Mouse (Mus musculus) midbrain, postnatal 0 days (tissue): ENCODE data around the gene Rec114. TPM values are rescaled to one million over a fixed set of nuclear protein-coding genes. Genes with fewer than 3 reads are reported as not detected.

ENCODE experiments used
- ATAC-seq: fragments of 200-750 bp; cut with Nextera tagmentation; 2 replicates; pipeline ENCODE4 v1.8.0; 2017; ENCODE audit warnings: moderate number of reproducible peaks, mild to moderate bottlenecking, moderate TSS enrichment, moderate library complexity; ENCODE audit not compliant: low FRiP score
- DNase-seq: peaks from one replicate; pipeline ENCODE4 v3.0.0-alpha.2; 2015; ENCODE audit warnings: low spot score
- H3K27ac ChIP-seq: fragments of 300-500 bp; sonication (generic); 2 replicates; pipeline ENCODE4 v1.5.1; 2014; ENCODE audit warnings: low read depth, mild to moderate bottlenecking, low read length, mixed read lengths
- H3K27me3 ChIP-seq: fragments of 300-500 bp; sonication (generic); 2 replicates; pipeline ENCODE4 v1.6.1; 2014; ENCODE audit warnings: low read length, control low read depth, mixed read lengths; ENCODE audit not compliant: insufficient read depth
- H3K36me3 ChIP-seq: fragments of 300-500 bp; sonication (generic); 2 replicates; pipeline ENCODE4 v1.6.1; 2014; ENCODE audit warnings: low read length, control low read depth, mixed read lengths; ENCODE audit not compliant: insufficient read depth
- H3K4me1 ChIP-seq: fragments of 300-500 bp; sonication (generic); 2 replicates; pipeline ENCODE4 v1.6.1; 2014; ENCODE audit warnings: mild to moderate bottlenecking, control low read depth, antibody characterized with exemption, low read length, mixed read lengths; ENCODE audit not compliant: insufficient read depth
- H3K4me2 ChIP-seq: fragments of 300-500 bp; sonication (generic); 2 replicates; pipeline ENCODE4 v1.6.1; 2014; ENCODE audit warnings: low read depth, mild to moderate bottlenecking, low read length, mixed read lengths; ENCODE audit not compliant: poor library complexity, severe bottlenecking
- H3K4me3 ChIP-seq: fragments of 300-500 bp; sonication (generic); 2 replicates; pipeline ENCODE4 v1.5.1; 2014; ENCODE audit warnings: low read depth, mild to moderate bottlenecking, low read length, moderate library complexity
- H3K9ac ChIP-seq: fragments of 300-500 bp; sonication (generic); replicated peaks from 2 replicates; pipeline ENCODE4 v1.6.1; 2014; ENCODE audit warnings: mild to moderate bottlenecking, low read length, moderate library complexity, mixed read lengths; ENCODE audit not compliant: poor library complexity, severe bottlenecking
- H3K9me3 ChIP-seq: fragments of 300-500 bp; sonication (generic); 2 replicates; pipeline ENCODE4 v1.6.1; 2016; ENCODE audit warnings: low read length, control low read depth
- CTCF ChIP-seq: IDR thresholded peaks from 2 replicates; pipeline ENCODE4 v1.5.1; 2016; ENCODE audit warnings: antibody characterized with exemption, mild to moderate bottlenecking
- WGBS: fragments of 180-500 bp; shearing (Covaris S2); extraction: QIAGEN DNeasy Blood & Tissue Kit; methylation state at CpG from one replicate; pipeline ENCODE4 v1.1.7; 2014; 5-methylcytosine and 5-hydroxymethylcytosine counted together
- polyA plus RNA-seq: library from polyadenylated mRNA; unstranded; fragments of >200 nt; fragmentation: Nextera tagmentation; extraction: Ambion mirVana; gene quantifications from 2 replicates; pipeline ENCODE4 v1.2.1, GENCODE M21; 2015
- total RNA-seq: library from RNA; depleted of rRNA; stranded (reverse); fragments of >200 nt; gene quantifications from 2 replicates; pipeline ENCODE4 v1.2.3, GENCODE M21; 2014; rRNA removed

The Rec114 gene
- total RNA-seq: 0.16 and 1.1 TPM in 2 replicates
- 1.1 and 1.9 TPM in 2 replicates for polyA plus RNA-seq

- H3K36me3 ChIP-seq: no peaks in the 10 kb centered on the region
- no peaks in the 10 kb centered on the region for H3K4me1 ChIP-seq
- no peak within 1 kb of the TSS for H3K27ac ChIP-seq
- no peak within 1 kb of the TSS for H3K4me2 ChIP-seq
- WGBS: 97% methylated on average over 3 of the region's 3 CpGs
- no peak within 1 kb of the TSS for H3K9ac ChIP-seq
- DNase-seq (no peak), ATAC-seq (no peak)
- TF ChIP-seq CTCF: no peak
- no peaks in the 10 kb centered on the region for H3K27me3 ChIP-seq
- H3K4me3 ChIP-seq: no peak within 1 kb of the TSS
- no peaks in the 10 kb centered on the region for H3K9me3 ChIP-seq
Observed at GRCm38 (mm10) chr9:58743702-58744248, at the start of gene Rec114. TSS of gene Rec114 (minus strand) at chr9:58743964.

- no peak overlapping the region for H3K4me3 ChIP-seq
- no peak overlapping the region for H3K4me2 ChIP-seq
- no peak overlapping the region for H3K27ac ChIP-seq
- no peak overlapping the region for H3K9ac ChIP-seq
- no peak for TF ChIP-seq CTCF
- no peaks in the 10 kb centered on the region for H3K9me3 ChIP-seq
- no peaks in the 10 kb centered on the region for H3K4me1 ChIP-seq
- no peak for DNase-seq
- ATAC-seq: no peak
- H3K36me3 ChIP-seq: no peaks in the 10 kb centered on the region
- H3K27me3 ChIP-seq: no peaks in the 10 kb centered on the region
- WGBS: 77% methylated on average over 3 of the region's 3 CpGs
Observed at GRCm38 (mm10) chr9:58789476-58789875, 45.7 kb upstream of the Rec114 start.

DNA sequence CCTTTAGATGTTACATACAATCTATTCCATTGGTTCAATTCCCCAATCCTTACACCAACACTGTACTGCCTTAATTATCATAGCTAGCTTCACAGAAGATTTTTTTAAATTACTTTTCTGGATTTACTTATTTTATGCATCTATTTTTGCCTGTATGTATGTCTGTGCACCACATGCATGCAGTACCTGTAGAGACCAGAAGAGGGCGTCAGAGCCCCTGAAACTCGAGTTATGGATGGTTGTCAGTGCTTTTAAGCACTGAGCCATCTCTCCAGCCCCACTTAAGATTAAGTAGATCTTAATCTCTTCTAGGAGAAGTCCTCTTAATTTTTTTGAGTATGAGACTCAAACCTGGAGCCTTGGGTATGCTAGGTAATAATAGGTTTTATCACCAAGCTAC is 31.6 kb upstream of the Rec114 start:
- peak; percentile 53 for TF ChIP-seq CTCF
- ATAC-seq: no peak
- no peak overlapping the region for H3K4me3 ChIP-seq
- no peak overlapping the region for H3K4me2 ChIP-seq
- H3K4me1 ChIP-seq: no peaks in the 10 kb centered on the region
- no peaks in the 10 kb centered on the region for H3K9me3 ChIP-seq
- H3K27ac ChIP-seq: no peak overlapping the region
- DNase-seq: no peak
- no peaks in the 10 kb centered on the region for H3K36me3 ChIP-seq
- H3K9ac ChIP-seq: no peak overlapping the region
- WGBS: 9% methylated on average over 2 of the region's 2 CpGs
- H3K27me3 ChIP-seq: no peaks in the 10 kb centered on the region

DNA sequence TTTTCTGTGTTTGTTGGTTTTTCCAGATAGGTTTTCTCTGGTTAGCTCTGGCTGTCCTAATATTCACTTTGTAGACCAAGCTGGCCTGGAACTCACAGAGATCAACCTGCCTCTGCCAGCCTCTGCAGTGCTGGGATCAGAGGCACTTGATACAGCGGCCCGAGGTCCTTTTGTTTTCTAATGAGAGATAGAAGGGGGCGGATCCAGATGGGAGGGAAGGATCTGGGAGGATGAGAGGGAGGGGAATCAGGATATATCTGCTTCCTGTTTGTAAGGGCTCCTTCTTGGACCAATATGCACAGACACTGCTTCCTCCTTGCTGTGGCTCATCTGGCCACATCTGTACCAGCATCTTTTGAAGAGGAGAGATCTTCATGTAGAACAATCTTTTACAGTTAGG is 31.0 kb upstream of the Rec114 start:
- H3K4me3 ChIP-seq: no peak overlapping the region
- no peak for TF ChIP-seq CTCF

DNA sequence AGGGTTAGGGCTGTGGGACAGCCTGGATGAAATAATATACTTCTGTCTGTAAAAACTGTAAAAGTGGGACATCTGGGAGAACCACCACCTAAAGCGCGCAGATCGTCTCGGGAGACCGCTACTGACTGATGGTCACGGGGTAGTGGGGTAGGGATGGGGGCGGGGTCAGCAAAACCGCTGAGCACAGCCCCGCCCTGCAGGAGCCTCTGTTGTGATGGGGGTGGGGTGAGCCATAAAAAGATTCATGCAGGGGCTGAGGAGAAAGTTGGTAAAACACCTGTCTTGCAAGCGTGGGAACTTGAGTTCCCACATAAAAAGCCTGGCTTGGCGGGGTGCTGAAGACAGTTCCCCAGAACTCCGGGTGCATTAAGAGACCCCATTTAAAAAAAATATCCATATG is 26.2 kb upstream of the Rec114 start:
- Histone ChIP-seq H3K27ac (no peak overlapping the region), H3K4me2 (no peak overlapping the region), H3K36me3 (no peaks in the 10 kb centered on the region), H3K4me3 (no peak overlapping the region), H3K27me3 (no peaks in the 10 kb centered on the region), H3K4me1 (no peaks in the 10 kb centered on the region), H3K9ac (no peak overlapping the region), H3K9me3 (no peaks in the 10 kb centered on the region)
- DNase-seq: no peak
- no peak for TF ChIP-seq CTCF
- 79% methylated on average over 12 of the region's 12 CpGs for WGBS
- no peak for ATAC-seq

More for the DNA sequence above, 31.0 kb upstream of the Rec114 start:
- H3K9ac ChIP-seq: no peak overlapping the region
- H3K27me3 ChIP-seq: no peaks in the 10 kb centered on the region
- H3K9me3 ChIP-seq: no peaks in the 10 kb centered on the region
- 69% methylated on average over 3 of the region's 3 CpGs for WGBS
- no peak overlapping the region for H3K4me2 ChIP-seq
- no peak overlapping the region for H3K27ac ChIP-seq
- no peaks in the 10 kb centered on the region for H3K36me3 ChIP-seq
- no peak for ATAC-seq
- no peak for DNase-seq
- H3K4me1 ChIP-seq: no peaks in the 10 kb centered on the region

- H3K27me3 ChIP-seq: no peaks in the 10 kb centered on the region
- H3K4me1 ChIP-seq: no peaks in the 10 kb centered on the region
- WGBS: 65% methylated on average over 17 of the region's 17 CpGs
- ATAC-seq (peak; percentile 93), DNase-seq (no peak)
- TF ChIP-seq CTCF: no peak
- H3K9ac ChIP-seq: no peak overlapping the region
- no peak overlapping the region for H3K4me3 ChIP-seq
- no peak overlapping the region for H3K27ac ChIP-seq
- no peaks in the 10 kb centered on the region for H3K9me3 ChIP-seq
- no peaks in the 10 kb centered on the region for H3K36me3 ChIP-seq
- H3K4me2 ChIP-seq: no peak overlapping the region
Observed at GRCm38 (mm10) chr9:58766959-58767955, 23.5 kb upstream of the Rec114 start.
